Mouse (Mus musculus): ENCODE results near the gene Renbp.
A peak's percentile ranks its signal among the peaks of the same experiment; 100 is the strongest.

Gene Renbp

DNA sequence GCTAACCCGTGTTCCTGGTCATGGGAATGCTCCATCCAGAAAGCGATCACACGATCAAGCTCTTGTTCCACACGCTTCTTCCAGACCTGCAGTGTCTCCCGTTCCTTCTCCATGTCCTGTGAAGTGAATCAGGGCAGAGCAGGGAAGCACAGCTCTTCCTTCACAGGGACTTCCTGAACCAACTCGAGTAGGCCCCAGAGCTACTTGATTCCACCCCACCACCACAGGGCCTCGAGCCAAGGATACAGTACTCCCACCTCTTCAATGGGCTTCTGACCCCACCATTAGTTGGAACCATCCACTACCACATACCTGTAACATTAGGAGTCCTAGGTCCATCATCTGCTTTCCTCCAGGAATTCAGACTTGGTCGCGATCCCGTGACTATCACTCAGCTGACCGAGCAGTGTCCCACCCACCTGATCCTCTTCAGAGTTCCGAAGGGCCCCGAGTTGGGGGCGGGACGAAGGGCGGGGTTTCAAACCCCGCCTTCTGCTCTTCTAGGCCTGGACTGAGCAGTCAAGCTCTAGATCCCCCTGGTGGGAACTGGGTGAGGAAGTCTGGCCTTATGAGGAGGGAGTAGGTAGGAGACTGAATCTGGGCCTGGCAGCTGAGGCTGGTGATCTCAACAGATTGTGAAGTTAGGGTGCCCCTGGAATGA, at the start of gene Renbp:
Gene Renbp, minus strand, starts transcription at position 449 of the 661 bp plus-strand sequence.
- peak; percentile 58 for DNase-seq (ENCODE audit: low spot score)

DNA sequence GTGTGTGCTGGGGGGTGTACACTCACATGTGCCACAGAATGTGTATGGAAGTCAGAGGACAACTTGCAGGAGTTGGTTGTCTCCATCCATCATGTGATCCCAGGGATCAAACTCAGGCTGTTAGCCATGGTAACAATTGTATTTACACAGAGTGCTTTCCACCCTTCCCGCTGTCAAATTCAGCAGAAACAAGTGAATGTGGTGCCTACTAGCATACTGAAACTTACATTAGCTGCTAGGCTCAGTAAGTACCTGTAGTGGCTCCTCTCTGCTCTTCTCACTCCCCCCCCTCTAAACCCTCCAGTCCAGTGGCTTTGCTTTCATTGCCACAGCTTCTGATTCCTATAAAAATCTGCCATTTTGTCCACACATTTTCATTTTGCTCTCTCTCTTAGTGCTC, 47.1 kb upstream of the Renbp start:
- DNase-seq (ENCODE audit: low spot score) = no peak

DNA sequence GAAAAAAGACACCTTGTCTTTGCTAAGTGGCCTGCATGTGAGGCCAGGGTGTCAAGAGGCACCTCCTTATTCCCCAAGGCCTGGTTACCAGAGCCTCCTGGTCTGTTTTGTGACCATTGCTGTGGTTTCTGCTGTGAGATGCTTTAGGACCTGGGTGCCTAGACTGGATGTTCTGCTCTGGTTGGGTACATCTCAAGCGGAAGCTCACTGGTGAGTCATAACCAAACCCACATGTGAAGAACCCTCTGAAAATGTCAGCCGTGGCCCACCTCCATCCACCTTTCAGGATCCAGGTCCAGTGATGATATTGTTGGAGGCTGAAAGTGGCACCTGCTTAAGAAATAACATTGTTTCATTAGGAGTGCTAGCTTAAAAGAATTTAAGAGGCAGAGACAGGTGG, 45.6 kb upstream of the Renbp start:
- DNase-seq (ENCODE audit: low spot score) = no peak

- no peak for DNase-seq (ENCODE audit: low spot score)
Observed at GRCm38 (mm10) chrX:73972774-73973173, 42.1 kb upstream of the Renbp start.

DNA sequence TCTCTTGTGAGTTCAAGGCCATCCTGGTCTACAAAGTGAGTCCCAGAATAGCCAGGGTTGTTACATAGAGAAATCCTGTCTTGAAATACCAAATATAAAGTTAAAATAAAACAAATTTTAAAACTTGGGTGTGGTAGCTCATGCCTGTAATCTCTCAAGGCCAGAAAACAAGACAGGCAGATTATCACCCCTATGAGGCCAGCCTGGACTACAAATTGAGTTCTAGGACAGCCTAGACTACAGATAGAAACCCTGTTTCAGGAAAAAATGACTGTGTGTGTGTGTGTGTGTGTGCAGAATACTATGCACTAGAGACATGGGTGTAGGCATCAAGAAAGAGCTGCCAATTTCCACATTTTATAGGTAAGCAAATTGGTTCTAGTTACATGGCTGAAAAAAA, 40.1 kb upstream of the Renbp start:
- no peak for DNase-seq (ENCODE audit: low spot score)

- no peak for DNase-seq (ENCODE audit: low spot score)
Observed at GRCm38 (mm10) chrX:73969729-73970128, 39.1 kb upstream of the Renbp start.

DNA sequence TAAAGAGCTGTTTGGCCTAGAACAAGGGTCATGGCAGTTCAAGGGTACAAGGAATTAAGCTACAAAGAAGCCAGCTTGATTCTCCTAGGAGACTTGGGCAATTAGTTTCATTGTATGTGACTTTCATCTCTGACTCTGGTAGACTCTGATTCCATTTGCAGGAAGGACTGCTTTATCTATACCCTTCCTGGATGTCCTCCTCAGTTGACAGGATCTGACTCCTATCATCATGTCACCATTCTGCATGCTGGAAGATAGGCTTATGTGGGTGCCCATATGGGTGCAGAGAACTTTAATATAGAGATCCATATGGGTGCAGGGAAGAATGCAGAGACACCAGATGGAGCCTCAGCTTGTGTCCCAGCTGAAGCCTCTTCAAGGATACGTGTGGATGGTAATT, 38.5 kb upstream of the Renbp start:
- no peak for DNase-seq (ENCODE audit: low spot score)

- peak; percentile 92 for DNase-seq (ENCODE audit: low spot score)
Observed at GRCm38 (mm10) chrX:73967177-73968075, 36.8 kb upstream of the Renbp start.

- peak; percentile 91 for DNase-seq (ENCODE audit: low spot score)
Observed at GRCm38 (mm10) chrX:73966248-73967176, 35.9 kb upstream of the Renbp start, which contains the start of gene Hcfc1. Gene Hcfc1 (minus strand): TSS chrX:73966357.

DNA sequence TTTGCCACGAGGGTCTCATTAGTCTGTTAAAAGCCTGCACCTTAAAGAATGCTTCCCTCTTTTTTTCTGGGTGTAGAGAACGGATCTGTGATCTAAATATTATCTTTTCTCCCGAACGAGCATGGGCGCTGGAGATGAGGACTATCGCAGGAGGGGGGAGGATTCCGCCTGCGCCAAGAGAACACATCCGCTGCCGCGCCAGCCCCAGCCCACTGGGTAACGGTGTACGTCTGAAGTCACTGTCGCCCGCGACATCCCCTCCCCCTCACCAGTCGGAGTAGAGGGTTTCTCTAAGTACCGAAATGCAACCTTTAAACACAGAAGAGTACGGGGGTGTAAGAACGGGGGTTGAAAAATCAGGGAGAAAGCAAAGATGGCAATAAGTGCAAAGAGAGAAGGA, 34.7 kb upstream of the Renbp start:
- peak; percentile 68 for DNase-seq (ENCODE audit: low spot score)

DNA sequence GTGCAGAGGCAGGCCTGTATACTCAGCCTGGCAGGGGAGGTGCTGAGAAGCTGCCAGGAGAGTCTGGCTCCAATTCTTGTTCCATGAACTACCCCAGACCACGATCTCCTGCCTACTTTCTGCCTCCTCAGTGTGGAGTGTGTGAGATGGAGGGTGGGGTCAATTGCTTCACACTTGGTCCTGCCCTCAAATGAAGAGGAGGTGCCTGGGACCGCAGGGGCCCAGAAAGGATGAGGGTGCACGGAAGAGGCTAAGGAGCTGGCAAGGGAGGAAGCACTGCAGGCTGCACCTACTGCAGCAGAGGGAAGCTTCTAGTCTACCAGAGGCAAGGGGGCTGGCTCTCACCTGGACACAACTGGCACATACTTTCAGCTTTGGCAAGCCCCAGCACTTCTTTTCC, 33.7 kb upstream of the Renbp start:
- DNase-seq (ENCODE audit: low spot score) = no peak

GRCm38 (mm10) chrX:73954988-73955387, 24.3 kb upstream of the Renbp start:
- DNase-seq (ENCODE audit: low spot score) = no peak

- DNase-seq (ENCODE audit: low spot score) = no peak
Observed at GRCm38 (mm10) chrX:73952603-73953002, 22.0 kb upstream of the Renbp start.

DNA sequence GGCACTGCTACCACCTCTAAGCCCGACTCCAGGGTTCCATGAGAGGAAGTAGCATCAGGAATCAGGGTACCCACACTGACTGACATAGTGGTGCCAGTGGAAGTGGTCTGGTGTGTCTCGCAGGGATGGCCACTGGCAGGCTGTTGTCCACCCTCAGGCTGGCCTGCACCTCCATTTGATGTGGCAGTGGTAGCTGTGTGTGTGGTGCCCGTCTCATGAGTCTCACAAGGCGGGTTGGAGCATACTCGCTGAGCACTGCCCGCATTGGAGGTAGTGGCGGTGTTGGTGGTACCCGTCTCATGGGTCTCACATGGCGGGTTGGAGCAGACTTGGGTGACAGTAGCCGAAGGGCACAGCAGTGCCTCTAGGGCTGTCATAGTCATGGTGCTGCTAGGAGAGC, 18.7 kb upstream of the Renbp start:
- no peak for DNase-seq (ENCODE audit: low spot score)

DNA sequence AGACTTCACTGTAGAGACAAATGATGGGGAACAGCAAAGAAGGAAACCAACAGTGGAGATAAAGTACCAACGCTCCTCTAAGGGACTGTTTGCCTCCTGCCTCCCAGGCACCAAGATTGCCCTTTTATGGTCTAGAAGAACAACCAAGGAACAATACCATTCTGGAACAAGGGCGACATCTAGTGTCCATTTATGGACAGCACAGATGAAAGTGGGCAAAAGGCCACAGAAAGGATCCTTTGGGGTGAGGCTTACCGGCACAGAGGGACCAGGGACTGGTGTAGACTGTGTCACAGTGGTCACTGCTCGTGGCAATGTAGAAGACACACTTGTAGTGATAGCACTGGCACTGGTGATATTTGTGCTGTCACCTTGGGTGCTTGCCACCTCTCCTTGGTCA, 18.0 kb upstream of the Renbp start:
- DNase-seq (ENCODE audit: low spot score) = peak; percentile 62

GRCm38 (mm10) chrX:73946896-73947295, 16.2 kb upstream of the Renbp start:
- DNase-seq (ENCODE audit: low spot score) = no peak

DNA sequence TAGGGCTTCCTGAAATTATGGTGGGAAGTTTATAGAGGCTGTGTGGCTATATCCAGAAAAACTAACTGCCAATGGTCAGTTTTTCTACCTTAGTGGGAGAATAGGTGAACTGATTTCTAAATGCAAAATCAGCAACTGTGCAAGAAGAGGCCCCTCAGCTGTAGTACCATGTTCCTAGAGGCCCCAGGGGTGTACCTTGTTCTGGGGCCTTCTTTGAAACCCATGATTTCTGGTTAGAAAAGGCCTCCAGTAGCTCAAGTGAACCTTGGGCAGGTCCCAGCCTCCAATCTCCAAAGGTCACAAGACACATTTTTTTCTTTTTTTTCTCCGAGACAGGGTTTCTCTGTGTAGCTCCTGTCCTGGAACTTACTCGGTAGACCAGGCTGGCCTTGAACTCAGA, 11.6 kb upstream of the Renbp start:
- DNase-seq (ENCODE audit: low spot score) = no peak

GRCm38 (mm10) chrX:73941860-73942259, 11.2 kb upstream of the Renbp start:
- no peak for DNase-seq (ENCODE audit: low spot score)

DNA sequence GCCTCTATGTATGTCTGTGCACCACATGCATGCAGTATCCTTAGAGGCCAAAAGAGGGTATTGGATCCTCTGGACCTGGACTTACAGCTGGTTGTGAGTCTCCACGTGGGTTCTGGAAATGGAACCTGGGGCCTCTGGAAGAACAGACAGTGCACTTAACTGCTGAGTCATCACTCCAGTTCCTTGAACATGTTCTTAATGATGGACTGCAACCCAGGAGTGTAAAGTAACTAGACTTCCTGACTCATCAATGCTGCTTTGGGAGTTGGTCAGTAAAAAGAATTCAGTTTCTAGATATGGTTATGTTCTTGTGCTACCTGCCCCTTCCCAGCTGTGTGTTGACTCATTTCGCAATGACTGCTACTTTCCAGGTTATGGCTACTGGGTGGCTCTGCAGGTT, 1.2 kb upstream of the Renbp start:
- no peak for DNase-seq (ENCODE audit: low spot score)

DNA sequence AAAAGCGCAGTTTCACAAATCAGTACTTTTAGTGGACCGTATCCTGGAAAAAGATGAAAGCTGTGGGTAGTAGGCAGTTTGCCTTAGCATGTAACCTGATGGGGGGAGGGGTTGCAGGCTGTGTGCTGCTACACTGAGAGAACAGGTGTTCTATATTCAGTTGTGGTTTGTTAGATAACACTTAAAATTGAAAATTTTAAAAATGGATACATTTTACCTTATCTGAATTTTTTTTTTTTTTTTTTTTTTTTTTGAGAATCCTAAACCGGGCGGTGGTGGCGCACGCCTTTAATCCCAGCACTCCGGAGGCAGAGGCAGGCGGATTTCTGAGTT, 8.1 kb downstream of the Renbp start:
- no peak for DNase-seq (ENCODE audit: low spot score)

DNA sequence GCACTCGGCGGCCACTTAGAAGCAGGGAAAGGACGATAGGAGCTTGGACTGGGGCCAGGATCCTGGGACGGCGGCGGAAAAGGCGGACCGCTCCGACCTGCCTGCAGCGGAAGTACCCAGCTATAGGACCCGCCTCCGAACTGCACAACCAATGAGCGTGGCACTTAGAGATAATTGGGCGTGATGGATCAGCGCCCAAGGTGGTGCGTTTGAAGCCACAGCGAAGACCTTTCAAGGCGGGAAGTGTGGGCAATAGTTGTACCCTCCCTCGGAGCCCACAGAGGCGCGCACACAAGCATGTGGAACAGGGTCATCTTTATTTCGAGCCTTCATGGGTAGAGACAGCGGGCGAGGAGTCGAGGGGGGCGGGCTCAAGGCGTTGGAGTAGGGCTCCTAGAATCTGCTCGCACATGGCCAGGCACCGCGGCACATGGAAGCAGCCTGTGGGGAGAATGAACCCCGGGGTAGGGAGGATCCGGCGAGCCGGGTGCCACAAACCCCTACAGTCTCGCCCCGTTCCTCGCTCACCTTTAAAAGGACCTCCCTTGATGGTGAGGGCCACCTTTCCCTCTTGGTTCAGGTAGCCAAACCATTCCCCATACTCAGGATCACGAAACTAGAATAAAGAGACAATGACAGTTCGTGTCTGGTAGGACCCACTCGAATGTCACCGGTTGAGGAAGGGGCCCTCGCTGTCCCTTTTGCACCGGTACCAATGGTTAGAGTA, 8.7 kb downstream of the Renbp start, which contains the start of the genes Arhgap4 and Naa10:
Gene Arhgap4, minus strand, starts transcription at position 48 of the 727 bp plus-strand sequence.
Gene Naa10, minus strand, starts transcription at position 122 of the 727 bp plus-strand sequence.
- peak; percentile 86 for DNase-seq (ENCODE audit: low spot score)

All from layer of hippocampus, adult 11-12 months (tissue).